Mouse (Mus musculus): ENCODE data around the gene Btnl1. TPM values are rescaled to one million over a fixed set of nuclear protein-coding genes. Genes with fewer than 3 reads are reported as not detected.

The Btnl1 gene
- not detected for polyA plus RNA-seq (2014; fragmentation: Illumina TruSeq; extraction: RNeasy Lipid Tissue Mini Kit (QIAGEN cat#74804); ENCODE audit: insufficient read depth, low read depth, low replicate concordance)

GRCm38 (mm10) chr17:34376847-34377246 lies at the start of gene Btnl1:
Gene Btnl1, plus strand, starts transcription at chr17:34377132.

GRCm38 (mm10) chr17:34354539-34354938 lies 22.4 kb upstream of the Btnl1 start, which contains the start of gene Btnl2:
Gene Btnl2, plus strand, starts transcription at chr17:34354822.

GRCm38 (mm10) chr17:34398711-34399393 lies 21.9 kb downstream of the Btnl1 start, which contains the start of gene BC051142:
Gene BC051142, plus strand, starts transcription at chr17:34398820.

Other genes starting within 250 kb of the Btnl1 start
- gene H2-DMb2, start 233.8 kb upstream of the Btnl1 start, polyA plus RNA-seq (2014; fragmentation: Illumina TruSeq; extraction: RNeasy Lipid Tissue Mini Kit (QIAGEN cat#74804); ENCODE audit: insufficient read depth, low read depth, low replicate concordance), result 35.5 TPM
- gene H2-DMb1, start 224.1 kb upstream of the Btnl1 start, polyA plus RNA-seq (2014; fragmentation: Illumina TruSeq; extraction: RNeasy Lipid Tissue Mini Kit (QIAGEN cat#74804); ENCODE audit: insufficient read depth, low read depth, low replicate concordance), result 64.1 TPM
- 21.5 TPM for gene Tap1, start 189.6 kb upstream of the Btnl1 start, polyA plus RNA-seq (2014; fragmentation: Illumina TruSeq; extraction: RNeasy Lipid Tissue Mini Kit (QIAGEN cat#74804); ENCODE audit: insufficient read depth, low read depth, low replicate concordance)
- 59.9 TPM for gene Psmb9, start 189.4 kb upstream of the Btnl1 start, polyA plus RNA-seq (2014; fragmentation: Illumina TruSeq; extraction: RNeasy Lipid Tissue Mini Kit (QIAGEN cat#74804); ENCODE audit: insufficient read depth, low read depth, low replicate concordance)
- gene Psmb8, start 179.4 kb upstream of the Btnl1 start, polyA plus RNA-seq (2014; fragmentation: Illumina TruSeq; extraction: RNeasy Lipid Tissue Mini Kit (QIAGEN cat#74804); ENCODE audit: insufficient read depth, low read depth, low replicate concordance), result 140 TPM
- gene Tap2, start 173.6 kb upstream of the Btnl1 start, polyA plus RNA-seq (2014; fragmentation: Illumina TruSeq; extraction: RNeasy Lipid Tissue Mini Kit (QIAGEN cat#74804); ENCODE audit: insufficient read depth, low read depth, low replicate concordance), result 47.7 TPM
- 28.6 TPM for gene H2-Ob, start 138.2 kb upstream of the Btnl1 start, polyA plus RNA-seq (2014; fragmentation: Illumina TruSeq; extraction: RNeasy Lipid Tissue Mini Kit (QIAGEN cat#74804); ENCODE audit: insufficient read depth, low read depth, low replicate concordance)
- gene H2-Ab1, start 119.4 kb upstream of the Btnl1 start, polyA plus RNA-seq (2014; fragmentation: Illumina TruSeq; extraction: RNeasy Lipid Tissue Mini Kit (QIAGEN cat#74804); ENCODE audit: insufficient read depth, low read depth, low replicate concordance), result 553 TPM
- 647 TPM for gene H2-Aa, start 89.3 kb upstream of the Btnl1 start, polyA plus RNA-seq (2014; fragmentation: Illumina TruSeq; extraction: RNeasy Lipid Tissue Mini Kit (QIAGEN cat#74804); ENCODE audit: insufficient read depth, low read depth, low replicate concordance)
- 475 TPM for gene H2-Eb1, start 71.3 kb upstream of the Btnl1 start, polyA plus RNA-seq (2014; fragmentation: Illumina TruSeq; extraction: RNeasy Lipid Tissue Mini Kit (QIAGEN cat#74804); ENCODE audit: insufficient read depth, low read depth, low replicate concordance)
- gene H2-Eb2, start 51.5 kb upstream of the Btnl1 start, polyA plus RNA-seq (2014; fragmentation: Illumina TruSeq; extraction: RNeasy Lipid Tissue Mini Kit (QIAGEN cat#74804); ENCODE audit: insufficient read depth, low read depth, low replicate concordance), result 1.6 TPM
- 0.20 TPM for gene Btnl2, start 22.3 kb upstream of the Btnl1 start, polyA plus RNA-seq (2014; fragmentation: Illumina TruSeq; extraction: RNeasy Lipid Tissue Mini Kit (QIAGEN cat#74804); ENCODE audit: insufficient read depth, low read depth, low replicate concordance)
- 0.24 TPM for gene BC051142, start 21.7 kb downstream of the Btnl1 start, polyA plus RNA-seq (2014; fragmentation: Illumina TruSeq; extraction: RNeasy Lipid Tissue Mini Kit (QIAGEN cat#74804); ENCODE audit: insufficient read depth, low read depth, low replicate concordance)
- not detected for gene Btnl4, start 100.2 kb downstream of the Btnl1 start, polyA plus RNA-seq (2014; fragmentation: Illumina TruSeq; extraction: RNeasy Lipid Tissue Mini Kit (QIAGEN cat#74804); ENCODE audit: insufficient read depth, low read depth, low replicate concordance)
- gene Btnl6, start 140.2 kb downstream of the Btnl1 start, polyA plus RNA-seq (2014; fragmentation: Illumina TruSeq; extraction: RNeasy Lipid Tissue Mini Kit (QIAGEN cat#74804); ENCODE audit: insufficient read depth, low read depth, low replicate concordance), result not detected
- 20.4 TPM for gene Notch4, start 187.1 kb downstream of the Btnl1 start, polyA plus RNA-seq (2014; fragmentation: Illumina TruSeq; extraction: RNeasy Lipid Tissue Mini Kit (QIAGEN cat#74804); ENCODE audit: insufficient read depth, low read depth, low replicate concordance)
- gene Gpsm3, start 212.7 kb downstream of the Btnl1 start, polyA plus RNA-seq (2014; fragmentation: Illumina TruSeq; extraction: RNeasy Lipid Tissue Mini Kit (QIAGEN cat#74804); ENCODE audit: insufficient read depth, low read depth, low replicate concordance), result 40.6 TPM
- gene Pbx2, start 214.1 kb downstream of the Btnl1 start, polyA plus RNA-seq (2014; fragmentation: Illumina TruSeq; extraction: RNeasy Lipid Tissue Mini Kit (QIAGEN cat#74804); ENCODE audit: insufficient read depth, low read depth, low replicate concordance), result 32.4 TPM
- gene Ager, start 220.7 kb downstream of the Btnl1 start, polyA plus RNA-seq (2014; fragmentation: Illumina TruSeq; extraction: RNeasy Lipid Tissue Mini Kit (QIAGEN cat#74804); ENCODE audit: insufficient read depth, low read depth, low replicate concordance), result 2,693 TPM
- gene Rnf5, start 226.6 kb downstream of the Btnl1 start, polyA plus RNA-seq (2014; fragmentation: Illumina TruSeq; extraction: RNeasy Lipid Tissue Mini Kit (QIAGEN cat#74804); ENCODE audit: insufficient read depth, low read depth, low replicate concordance), result 48.1 TPM
- 36.8 TPM for gene Agpat1, start 227.1 kb downstream of the Btnl1 start, polyA plus RNA-seq (2014; fragmentation: Illumina TruSeq; extraction: RNeasy Lipid Tissue Mini Kit (QIAGEN cat#74804); ENCODE audit: insufficient read depth, low read depth, low replicate concordance)
- 4.1 TPM for gene Egfl8, start 238.8 kb downstream of the Btnl1 start, polyA plus RNA-seq (2014; fragmentation: Illumina TruSeq; extraction: RNeasy Lipid Tissue Mini Kit (QIAGEN cat#74804); ENCODE audit: insufficient read depth, low read depth, low replicate concordance)

Measured in lung, adult 10 weeks (tissue).